Mouse (Mus musculus) leukemia stem cell, adult 10-12 weeks (primary cell): ENCODE measurements around the gene Mt4. TPM values are rescaled to one million over a fixed set of nuclear protein-coding genes. Genes with fewer than 3 reads are reported as not detected.

Experiments used
- polyA plus RNA-seq: library from polyadenylated mRNA; stranded (reverse); fragments of >175 nt; gene quantifications from 2 replicates; pipeline ENCODE4 v1.2.3, GENCODE M21; 2012; ENCODE audit warnings: low replicate concordance

Mt4 gene
- not detected in 2 replicates for polyA plus RNA-seq

GRCm38 (mm10) chr8:94136933-94137332 lies at the start of gene Mt4:
Gene Mt4, plus strand, starts transcription at chr8:94137197.

DNA sequence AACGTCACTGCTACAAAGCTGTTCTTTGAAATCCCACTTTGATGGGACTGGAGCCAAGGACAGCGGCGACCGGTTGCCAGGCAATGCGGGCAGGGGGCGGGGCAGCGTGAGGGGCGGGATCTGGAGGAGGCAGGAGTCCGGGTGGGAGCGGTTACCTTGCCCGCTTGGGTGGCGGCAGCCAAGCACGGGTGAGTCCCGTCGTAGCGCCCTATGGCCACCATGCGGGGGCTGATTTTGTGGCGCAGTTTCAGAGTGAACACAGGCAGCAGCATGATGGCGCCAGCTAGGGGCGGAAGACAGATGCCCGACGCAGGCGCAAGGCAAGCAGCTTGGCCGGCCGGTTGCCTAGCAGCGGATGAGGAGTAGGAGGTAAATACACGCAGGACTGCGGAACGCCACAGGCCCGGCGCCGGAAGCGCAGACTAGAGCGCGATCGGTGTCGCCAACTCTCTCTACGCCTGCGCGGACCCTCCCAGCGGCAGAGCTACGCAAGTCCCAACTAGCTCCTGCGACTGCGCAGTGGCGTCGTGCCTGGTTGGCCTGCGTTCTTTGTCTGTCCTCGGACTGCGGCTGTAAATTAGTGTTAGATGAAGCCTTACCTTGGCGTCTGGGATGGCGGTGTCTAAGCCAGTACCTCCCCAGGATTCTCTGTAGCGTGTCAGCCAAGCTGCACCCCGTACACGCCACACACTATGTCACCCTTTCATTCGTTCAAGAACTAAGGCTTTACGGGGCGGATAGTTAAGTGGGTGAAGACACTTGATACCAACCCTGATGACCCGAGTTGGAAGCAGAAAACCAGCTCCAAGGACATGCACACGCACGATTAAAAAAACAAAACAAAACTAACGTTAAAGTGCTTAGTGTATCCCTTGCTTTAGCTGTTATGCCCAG lies 38.7 kb upstream of the Mt4 start, which contains the start of gene Bbs2:
Gene Bbs2 (minus strand): TSS at position 848 of the 894 bp plus-strand sequence.

DNA sequence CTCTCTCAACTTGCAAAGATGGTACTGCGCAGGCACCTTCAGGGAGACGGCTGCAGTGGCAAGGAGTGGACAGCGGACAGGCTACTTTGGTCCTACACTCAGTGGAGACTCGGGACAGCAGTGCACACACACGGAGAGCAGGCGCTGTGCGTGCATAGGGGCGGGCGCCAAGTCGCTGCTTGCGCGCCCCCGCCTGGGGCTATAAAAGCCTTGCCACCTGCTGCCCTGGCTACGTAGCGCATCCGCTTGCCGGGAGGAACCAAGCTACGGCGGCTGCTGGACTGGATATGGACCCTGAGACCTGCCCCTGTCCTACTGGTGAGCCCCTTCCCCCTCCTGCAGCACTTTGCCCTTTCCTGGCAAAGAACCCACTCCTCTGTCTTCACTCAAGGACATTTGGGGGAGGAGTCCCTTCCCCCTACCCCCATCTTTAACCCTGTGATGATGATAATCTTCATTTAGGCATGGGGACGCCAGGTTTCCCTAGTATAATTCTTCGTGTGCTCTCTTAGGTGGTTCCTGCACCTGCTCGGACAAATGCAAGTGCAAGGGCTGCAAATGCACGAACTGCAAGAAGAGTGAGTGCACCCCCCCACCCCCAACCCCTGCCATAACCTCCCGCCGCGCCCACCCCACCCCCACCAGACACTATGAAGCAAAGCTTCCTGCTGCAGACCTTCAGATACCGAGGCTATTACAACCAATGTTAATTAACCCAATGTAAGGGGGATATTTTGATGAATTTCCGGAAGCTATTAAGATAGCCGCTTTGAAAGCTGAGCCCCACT lies 15.7 kb downstream of the Mt4 start, which contains the start of gene Mt3:
Gene Mt3 (plus strand): TSS at position 95 of the 788 bp plus-strand sequence.

DNA sequence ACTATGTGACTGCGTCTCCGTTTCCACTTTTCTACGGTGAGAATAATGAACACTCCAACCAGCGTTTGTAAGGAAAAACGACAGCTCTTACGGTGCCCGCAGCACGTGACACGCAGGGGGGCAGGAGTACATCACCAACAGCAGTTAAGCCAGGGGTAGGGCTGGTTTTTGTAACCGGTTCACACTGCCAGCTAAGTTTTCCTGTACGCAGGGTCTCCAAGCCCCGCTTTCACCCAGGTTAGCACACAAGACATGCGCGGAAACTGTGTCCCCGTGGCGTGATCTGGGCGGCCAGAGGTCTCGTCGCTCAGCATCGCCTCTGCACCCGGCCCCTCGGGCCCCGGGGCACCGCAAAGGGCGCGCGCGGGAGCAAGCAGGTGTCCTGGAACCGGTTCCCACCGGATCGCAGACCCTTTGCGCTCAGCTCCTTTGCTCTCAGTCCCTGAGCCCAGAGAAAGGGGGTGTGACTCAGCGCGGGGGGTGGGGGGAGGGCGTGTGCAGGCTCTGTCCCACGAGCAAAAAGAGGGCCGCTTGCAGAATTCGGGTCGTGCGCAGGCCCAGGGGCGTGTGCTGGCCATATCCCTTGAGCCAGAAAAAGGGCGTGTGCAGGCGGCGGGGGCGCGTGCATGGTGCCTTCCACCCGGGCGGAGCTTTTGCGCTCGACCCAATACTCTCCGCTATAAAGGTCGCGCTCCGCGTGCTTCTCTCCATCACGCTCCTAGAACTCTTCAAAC lies 35.2 kb downstream of the Mt4 start, which contains the start of gene Mt2:
Gene Mt2 (plus strand): TSS at position 590 of the 734 bp plus-strand sequence.

GRCm38 (mm10) chr8:94178857-94179712 lies 42.1 kb downstream of the Mt4 start, which contains the start of gene Mt1:
Gene Mt1, plus strand, starts transcription at chr8:94179082.

Other genes with a start within 250 kb of the Mt4 start
- 57.3 and 109 TPM in 2 replicates for gene Amfr, start 124.4 kb upstream of the Mt4 start, polyA plus RNA-seq
- gene Nudt21, start 100.2 kb upstream of the Mt4 start, polyA plus RNA-seq, result 622 and 727 TPM in 2 replicates
- gene Ogfod1, start 100.0 kb upstream of the Mt4 start, polyA plus RNA-seq, result 1.5 and 3.1 TPM in 2 replicates
- 1.3 and 3.2 TPM in 2 replicates for gene Bbs2, start 38.3 kb upstream of the Mt4 start, polyA plus RNA-seq
- gene Mt3, start 15.4 kb downstream of the Mt4 start, polyA plus RNA-seq, result not detected in 2 replicates
- 287 and 345 TPM in 2 replicates for gene Mt2, start 35.5 kb downstream of the Mt4 start, polyA plus RNA-seq
- 66.7 and 296 TPM in 2 replicates for gene Mt1, start 41.9 kb downstream of the Mt4 start, polyA plus RNA-seq
- 2.9 and 5.0 TPM in 2 replicates for gene Nup93, start 77.4 kb downstream of the Mt4 start, polyA plus RNA-seq
- gene Slc12a3, start 192.0 kb downstream of the Mt4 start, polyA plus RNA-seq, result 0.14 and 0.17 TPM in 2 replicates
- 97.5 and 121 TPM in 2 replicates for gene Herpud1, start 249.2 kb downstream of the Mt4 start, polyA plus RNA-seq